Mouse (Mus musculus): ENCODE results near the gene Ovol3. TPM values are rescaled to one million over a fixed set of nuclear protein-coding genes. Genes with fewer than 3 reads are reported as not detected.

Ovol3 gene
- polyA plus RNA-seq, 1 experiment, result not detected

DNA sequence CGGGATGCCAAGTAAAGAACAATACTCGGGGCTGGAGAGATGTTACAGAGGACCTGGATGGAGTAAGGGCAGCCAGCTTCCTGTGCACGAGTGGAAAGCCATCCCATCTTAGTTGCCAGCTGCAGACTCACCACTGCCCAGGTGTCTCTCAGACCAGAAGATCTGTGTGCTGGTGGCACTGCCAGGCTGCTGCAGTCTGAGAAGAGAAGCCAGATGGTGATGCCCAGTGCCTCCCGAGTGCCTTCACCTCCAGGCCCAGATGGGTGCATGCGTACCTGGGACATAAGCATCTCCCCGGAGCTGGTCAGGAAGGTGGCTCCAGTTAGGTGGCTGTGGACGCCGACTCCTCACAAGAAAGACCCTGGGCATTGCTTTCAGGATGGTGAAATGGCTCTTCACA lies 434 bp downstream of the Ovol3 start:
- H3K27ac ChIP-seq (replicated peaks; ENCODE audit: low read depth, low read length), result no peak overlapping the region
- H3K4me3 ChIP-seq (ENCODE audit: insufficient read depth, low read depth, low read length), result no peak overlapping the region

GRCm38 (mm10) chr7:30234276-30234858 lies 1.2 kb downstream of the Ovol3 start:
- no peak overlapping the region for H3K4me3 ChIP-seq (ENCODE audit: insufficient read depth, low read depth, low read length)
- no peak overlapping the region for H3K27ac ChIP-seq (replicated peaks; ENCODE audit: low read depth, low read length)
- peaks cover 2% of the 10 kb centered on the region; the same call in 1 of the 2 replicates for H3K4me1 ChIP-seq (ENCODE audit: control insufficient read depth, insufficient read depth, insufficient read length, low read length)

More for the DNA sequence above, 434 bp downstream of the Ovol3 start:
- peaks cover 2% of the 10 kb centered on the region; the same call in 1 of the 2 replicates for H3K4me1 ChIP-seq (ENCODE audit: control insufficient read depth, insufficient read depth, insufficient read length, low read length)

DNA sequence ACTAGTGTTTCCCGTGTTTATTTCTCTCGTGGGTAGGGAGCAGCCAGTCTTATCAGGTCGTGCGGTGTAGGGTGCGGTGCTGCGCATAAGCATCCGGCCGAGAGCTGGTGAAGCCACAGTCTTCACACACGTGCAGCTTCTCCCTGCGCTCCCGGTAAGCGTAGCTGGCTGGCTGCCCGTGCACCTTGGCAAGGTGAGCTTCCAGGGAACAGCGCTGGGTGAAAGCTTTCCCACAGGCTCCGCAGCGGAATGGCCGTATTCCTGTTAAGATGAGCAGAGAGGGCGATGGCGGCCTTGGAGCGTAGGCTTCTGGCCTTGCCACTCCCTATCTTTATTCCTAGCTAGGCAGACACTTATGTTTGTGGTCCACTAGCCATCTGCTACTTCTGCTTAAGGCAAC lies 2.1 kb downstream of the Ovol3 start:
- Histone ChIP-seq H3K4me1 (ENCODE audit: control insufficient read depth, insufficient read depth, insufficient read length, low read length) (peaks cover 2% of the 10 kb centered on the region; the same call in 1 of the 2 replicates), H3K4me3 (ENCODE audit: insufficient read depth, low read depth, low read length) (peak overlapping the region; percentile 1; the same call in 1 of the 2 replicates), H3K27ac (replicated peaks; ENCODE audit: low read depth, low read length) (no peak overlapping the region)

DNA sequence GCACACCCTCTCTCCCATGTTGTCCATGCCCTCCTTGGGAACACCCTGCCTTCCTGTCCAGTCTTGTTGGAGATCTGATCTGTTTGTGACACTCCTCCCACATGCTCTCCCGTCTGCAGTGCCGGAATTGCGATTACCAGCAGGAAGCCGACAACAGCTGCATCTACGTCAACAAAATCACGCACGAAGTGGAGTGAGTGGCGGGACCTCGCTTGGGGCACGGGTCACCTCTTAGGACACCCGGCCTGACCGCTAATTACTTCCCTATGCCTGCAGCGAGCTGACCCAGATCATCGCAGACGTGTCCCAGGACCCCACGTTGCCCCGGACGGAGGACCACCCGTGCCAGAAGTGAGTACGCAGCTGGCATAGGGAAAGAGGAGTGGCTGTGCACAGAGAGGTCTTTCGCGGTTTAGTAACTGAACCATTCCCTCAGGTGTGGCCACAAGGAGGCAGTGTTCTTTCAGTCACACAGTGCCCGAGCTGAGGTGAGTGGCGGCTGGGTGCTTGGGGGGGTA lies 2.8 kb downstream of the Ovol3 start:
- peak overlapping the region; percentile 81 for H3K27ac ChIP-seq (replicated peaks; ENCODE audit: low read depth, low read length)
- H3K4me1 ChIP-seq (ENCODE audit: control insufficient read depth, insufficient read depth, insufficient read length, low read length), result peaks cover 2% of the 10 kb centered on the region; the same call in 1 of the 2 replicates
- peak overlapping the region; percentile 83 for H3K4me3 ChIP-seq (ENCODE audit: insufficient read depth, low read depth, low read length)

- Histone ChIP-seq H3K4me3 (ENCODE audit: insufficient read depth, low read depth, low read length) (peak within 1 kb of the TSS; percentile 83), H3K27ac (replicated peaks; ENCODE audit: low read depth, low read length) (peak within 1 kb of the TSS; percentile 84), H3K4me1 (ENCODE audit: control insufficient read depth, insufficient read depth, insufficient read length, low read length) (peaks cover 2% of the 10 kb centered on the region; the same call in 1 of the 2 replicates)
Observed at GRCm38 (mm10) chr7:30231669-30232454, 3.7 kb downstream of the Ovol3 start, which contains the start of the genes Polr2i and Tbcb. Gene Polr2i, plus strand, starts transcription at chr7:30231948. Gene Tbcb, minus strand, starts transcription at chr7:30232272.

GRCm38 (mm10) chr7:30231328-30231668 lies 4.2 kb downstream of the Ovol3 start:
- H3K27ac ChIP-seq (replicated peaks; ENCODE audit: low read depth, low read length), result no peak overlapping the region

DNA sequence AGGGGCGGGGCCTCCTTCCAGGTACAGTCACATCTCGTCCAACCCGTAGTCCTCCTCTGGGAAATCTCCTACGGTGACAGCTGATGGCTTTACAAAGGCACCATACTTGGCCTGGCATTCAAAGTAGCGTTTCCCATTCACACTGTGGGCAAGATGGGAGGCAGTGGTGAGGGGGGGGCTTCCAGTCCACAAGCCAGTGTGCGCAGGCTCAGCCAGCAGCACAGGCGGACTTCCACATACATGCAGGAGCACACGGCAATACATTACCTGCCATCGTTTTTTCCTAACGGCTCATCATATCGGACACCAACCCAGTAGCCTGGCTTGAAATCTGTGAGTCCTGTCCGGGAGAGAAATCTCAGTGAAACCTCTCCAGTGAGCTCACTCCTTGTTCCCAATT lies 11.3 kb downstream of the Ovol3 start:
- no peak overlapping the region for H3K27ac ChIP-seq (replicated peaks; ENCODE audit: low read depth, low read length)
- H3K4me1 ChIP-seq (ENCODE audit: control insufficient read depth, insufficient read depth, insufficient read length, low read length), result no peaks in the 10 kb centered on the region; the same call in 1 of the 2 replicates
- no peak overlapping the region for H3K4me3 ChIP-seq (ENCODE audit: insufficient read depth, low read depth, low read length)

More at GRCm38 (mm10) chr7:30231328-30231668, 4.2 kb downstream of the Ovol3 start:
- peak overlapping the region; percentile 76 for H3K4me3 ChIP-seq (ENCODE audit: insufficient read depth, low read depth, low read length)
- H3K4me1 ChIP-seq (ENCODE audit: control insufficient read depth, insufficient read depth, insufficient read length, low read length), result peaks cover 2% of the 10 kb centered on the region; the same call in 1 of the 2 replicates

- no peak overlapping the region for H3K4me3 ChIP-seq (ENCODE audit: insufficient read depth, low read depth, low read length)
- no peaks in the 10 kb centered on the region; the same call in 1 of the 2 replicates for H3K4me1 ChIP-seq (ENCODE audit: control insufficient read depth, insufficient read depth, insufficient read length, low read length)
- H3K27ac ChIP-seq (replicated peaks; ENCODE audit: low read depth, low read length), result no peak overlapping the region
Observed at GRCm38 (mm10) chr7:30222205-30222604, 13.3 kb downstream of the Ovol3 start.

DNA sequence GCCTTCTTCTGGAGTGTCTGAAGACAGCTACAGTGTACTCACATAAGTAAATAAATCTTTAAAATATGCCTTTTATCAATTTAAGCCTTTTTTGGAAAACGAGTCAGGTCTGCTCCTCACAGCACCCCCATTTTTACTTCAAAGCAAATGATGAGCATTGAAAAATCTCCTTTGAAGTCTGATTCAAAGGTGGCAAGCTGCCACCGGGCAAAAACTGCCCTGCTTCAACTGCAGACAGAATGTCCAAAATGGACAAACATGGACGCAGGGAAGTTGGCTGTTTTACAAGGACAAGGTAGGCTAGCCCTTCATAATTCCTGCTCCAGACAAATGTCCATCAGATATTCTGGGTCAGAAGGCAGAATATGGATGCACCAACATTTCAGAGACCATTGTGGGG lies 14.1 kb downstream of the Ovol3 start:
- no peaks in the 10 kb centered on the region; the same call in 1 of the 2 replicates for H3K4me1 ChIP-seq (ENCODE audit: control insufficient read depth, insufficient read depth, insufficient read length, low read length)
- no peak overlapping the region for H3K27ac ChIP-seq (replicated peaks; ENCODE audit: low read depth, low read length)
- H3K4me3 ChIP-seq (ENCODE audit: insufficient read depth, low read depth, low read length), result no peak overlapping the region

GRCm38 (mm10) chr7:30220008-30220356 lies 15.5 kb downstream of the Ovol3 start:
- Histone ChIP-seq H3K4me3 (ENCODE audit: insufficient read depth, low read depth, low read length) (peak overlapping the region; percentile 60), H3K27ac (replicated peaks; ENCODE audit: low read depth, low read length) (no peak overlapping the region), H3K4me1 (ENCODE audit: control insufficient read depth, insufficient read depth, insufficient read length, low read length) (no peaks in the 10 kb centered on the region; the same call in 1 of the 2 replicates)

GRCm38 (mm10) chr7:30219293-30220007 lies 16.1 kb downstream of the Ovol3 start:
- H3K4me3 ChIP-seq (ENCODE audit: insufficient read depth, low read depth, low read length), result peak overlapping the region; percentile 60
- no peaks in the 10 kb centered on the region; the same call in 1 of the 2 replicates for H3K4me1 ChIP-seq (ENCODE audit: control insufficient read depth, insufficient read depth, insufficient read length, low read length)
- no peak overlapping the region for H3K27ac ChIP-seq (replicated peaks; ENCODE audit: low read depth, low read length)

- Histone ChIP-seq H3K27ac (replicated peaks; ENCODE audit: low read depth, low read length) (no peak overlapping the region), H3K4me3 (ENCODE audit: insufficient read depth, low read depth, low read length) (no peak overlapping the region), H3K4me1 (ENCODE audit: control insufficient read depth, insufficient read depth, insufficient read length, low read length) (no peaks in the 10 kb centered on the region; the same call in 1 of the 2 replicates)
Observed at GRCm38 (mm10) chr7:30217277-30217676, 18.2 kb downstream of the Ovol3 start.

- Histone ChIP-seq H3K4me1 (ENCODE audit: control insufficient read depth, insufficient read depth, insufficient read length, low read length) (no peaks in the 10 kb centered on the region; the same call in 1 of the 2 replicates), H3K27ac (replicated peaks; ENCODE audit: low read depth, low read length) (peak overlapping the region; percentile 66), H3K4me3 (ENCODE audit: insufficient read depth, low read depth, low read length) (peak overlapping the region; percentile 32; the same call in 1 of the 2 replicates)
Observed at GRCm38 (mm10) chr7:30216723-30217151, 18.8 kb downstream of the Ovol3 start.

GRCm38 (mm10) chr7:30215875-30216274 lies 19.6 kb downstream of the Ovol3 start:
- Histone ChIP-seq H3K4me3 (ENCODE audit: insufficient read depth, low read depth, low read length) (no peak overlapping the region), H3K27ac (replicated peaks; ENCODE audit: low read depth, low read length) (no peak overlapping the region), H3K4me1 (ENCODE audit: control insufficient read depth, insufficient read depth, insufficient read length, low read length) (no peaks in the 10 kb centered on the region; the same call in 1 of the 2 replicates)

GRCm38 (mm10) chr7:30213881-30214280 lies 21.6 kb downstream of the Ovol3 start:
- Histone ChIP-seq H3K4me3 (ENCODE audit: insufficient read depth, low read depth, low read length) (no peak overlapping the region), H3K27ac (replicated peaks; ENCODE audit: low read depth, low read length) (no peak overlapping the region), H3K4me1 (ENCODE audit: control insufficient read depth, insufficient read depth, insufficient read length, low read length) (no peaks in the 10 kb centered on the region)

Measured in brown adipose tissue, adult 24 weeks (tissue).